ENCODE assay signal across 9 mouse cellular contexts in the genomic region with DNA sequence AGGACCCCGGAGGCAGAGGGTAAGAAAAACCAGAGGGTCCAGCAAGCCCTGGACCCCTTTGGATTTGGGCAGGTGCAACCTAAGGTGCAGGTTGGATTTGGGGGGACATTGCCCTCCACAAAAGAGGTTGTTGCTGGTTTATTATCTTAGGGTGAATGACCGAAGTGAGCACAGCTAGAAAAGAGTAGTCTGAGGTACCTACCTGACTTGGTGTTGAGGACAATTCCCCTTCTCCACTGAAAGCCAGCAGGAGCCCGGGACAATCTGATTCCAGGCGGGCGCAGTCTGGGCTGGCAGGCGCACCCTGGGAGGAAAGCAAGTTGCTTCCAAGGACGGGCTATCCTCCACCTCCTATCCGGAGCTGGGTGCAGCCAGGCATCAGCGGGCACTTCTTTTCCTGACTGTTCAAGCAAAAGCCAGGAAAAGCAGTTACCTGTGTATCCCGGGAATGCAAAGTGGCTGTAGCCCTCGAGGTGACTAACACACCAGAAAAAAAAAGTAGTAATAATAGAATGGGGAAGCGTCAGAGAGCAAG. TPM values are rescaled to one million over a fixed set of nuclear protein-coding genes. Genes with fewer than 3 reads are reported as not detected.
DNase-seq lines count a peak whose midpoint lies in the region; ATAC-seq and TF ChIP-seq lines count a peak whose summit lies in the region.
"Had no signal": no experiment of that assay in that cellular context is flagged by ENCODE, and none has a peak within 500 bp of the region (broad histone marks: within the 10 kb centered on the region; RNA-seq: fewer than 3 reads in every experiment).

A gene (minus strand): TSS at position 485 of the 535 bp plus-strand sequence.

- H3K36me3 ChIP-seq in forebrain, embryonic 13.5 days (ENCODE audit: poor library complexity, severe bottlenecking) = no peaks in the 10 kb centered on the region
- H3K36me3 ChIP-seq in limb, embryonic 12.5 days = no peaks in the 10 kb centered on the region

- peak within 1 kb of the TSS; percentile 11; the same call in 1 of the 2 replicates for H3K4me3 ChIP-seq in left cerebral cortex, adult 2 months
- peak within 1 kb of the TSS; percentile 52 for H3K4me3 ChIP-seq in forebrain, embryonic 13.5 days
- H3K4me3 ChIP-seq in limb, embryonic 12.5 days (replicated peaks) = peak within 1 kb of the TSS; percentile 56
- peak within 1 kb of the TSS; percentile 5; the same call in 1 of the 2 replicates for H3K4me3 ChIP-seq in olfactory bulb, adult 2 months (ENCODE audit: insufficient read depth, low read depth, low read length)

- WGBS in forebrain, embryonic 13.5 days = 1% methylated on average over 12 of the region's 12 CpGs
- 2% methylated on average over 12 of the region's 12 CpGs for WGBS in limb, embryonic 12.5 days
- WGBS in olfactory bulb, adult 2 months = 7% methylated on average over 12 of the region's 12 CpGs

- ATAC-seq in forebrain, embryonic 13.5 days = no peak
- ATAC-seq in limb, embryonic 12.5 days (ENCODE audit: insufficient number of reproducible peaks, insufficient read depth, low FRiP score, low TSS enrichment, low read depth) = no peak
- ATAC-seq in granulocyte monocyte progenitor cell, adult 5-6 weeks (replicated peaks; ENCODE audit: poor library complexity, severe bottlenecking) = no peak

- no peak within 1 kb of the TSS for H3K27ac ChIP-seq in left cerebral cortex, adult 2 months
- H3K27ac ChIP-seq in forebrain, embryonic 13.5 days = no peak within 1 kb of the TSS
- no peak within 1 kb of the TSS for H3K27ac ChIP-seq in limb, embryonic 12.5 days
- H3K27ac ChIP-seq in olfactory bulb, adult 2 months (ENCODE audit: insufficient read depth, low read depth, low read length) = no peak within 1 kb of the TSS
- H3K27ac ChIP-seq: macrophage had no signal

- no peaks in the 10 kb centered on the region for H3K9me3 ChIP-seq in forebrain, embryonic 13.5 days (replicated peaks)
- no peaks in the 10 kb centered on the region for H3K9me3 ChIP-seq in limb, embryonic 12.5 days

- intact Hi-C loops in left cerebral cortex, adult 2 months (cut with DNase I) = no loop called here
- intact Hi-C loops in left cerebral cortex, postnatal 10 days (cut with DNase I) = no loop called here
- intact Hi-C loops in gastrocnemius, postnatal 36 days (cut with DNase I) = no loop called here

- peaks cover 50% of the 10 kb centered on the region for H3K27me3 ChIP-seq in forebrain, embryonic 13.5 days
- H3K27me3 ChIP-seq in limb, embryonic 12.5 days = peaks cover 52% of the 10 kb centered on the region

- no peak for TF ChIP-seq POLR2A in olfactory bulb, adult 2 months (IDR thresholded peaks at IDR 0.05; ENCODE audit: insufficient read depth, low read depth, low read length)

- peak within 1 kb of the TSS; percentile 95 for H3K4me2 ChIP-seq in forebrain, embryonic 13.5 days
- peak within 1 kb of the TSS; percentile 94 for H3K4me2 ChIP-seq in limb, embryonic 12.5 days

- peak within 1 kb of the TSS; percentile 43 for H3K9ac ChIP-seq in forebrain, embryonic 13.5 days
- peak within 1 kb of the TSS; percentile 57 for H3K9ac ChIP-seq in limb, embryonic 12.5 days (replicated peaks)

- peaks cover 11% of the 10 kb centered on the region for H3K4me1 ChIP-seq in forebrain, embryonic 13.5 days
- H3K4me1 ChIP-seq in limb, embryonic 12.5 days (replicated peaks) = peaks cover 8% of the 10 kb centered on the region
- H3K4me1 ChIP-seq in olfactory bulb, adult 2 months (ENCODE audit: control insufficient read depth, insufficient read depth, low read length) = peaks cover 8% of the 10 kb centered on the region

- TF ChIP-seq CTCF in left cerebral cortex, adult 2 months (IDR thresholded peaks at IDR 0.05) = no peak
- TF ChIP-seq CTCF in olfactory bulb, adult 2 months (IDR thresholded peaks at IDR 0.05; ENCODE audit: insufficient read depth, low read depth, low read length) = no peak

- DNase-seq in left cerebral cortex, adult 2 months (ENCODE audit: extremely low spot score in 1 of 2, low spot score in 2 of 2) = no peak
- no peak for DNase-seq in left cerebral cortex, postnatal 10 days (ENCODE audit: extremely low spot score in 1 of 2, low spot score in 2 of 2)
- no peak for DNase-seq in gastrocnemius, postnatal 36 days
- DNase-seq in c-Kit-positive CD71-positive TER-119-positive erythroid progenitor cells, embryonic 14.5 days (ENCODE audit: low spot score) = no peak

RNA-seq across cellular contexts. Expression of the gene that starts here (rescaled TPM):
- under 1 TPM in 1 of 2 experiments, not detected in 1; 0.37 TPM for total RNA-seq in left cerebral cortex, adult 2 months (2021)
- under 1 TPM in 1 of 2 experiments, not detected in 1; 0.30 TPM for total RNA-seq in left cerebral cortex, postnatal 10 days (2021)
- polyA plus RNA-seq in forebrain, embryonic 13.5 days (2015; fragmentation: Nextera tagmentation; extraction: Ambion mirVana) = 1.8 and 2.0 TPM in 2 replicates
- 0.08 and 0.19 TPM in 2 replicates for polyA plus RNA-seq in limb, embryonic 12.5 days (2016; fragmentation: Nextera tagmentation; extraction: Ambion mirVana)
- polyA plus RNA-seq in olfactory bulb, adult 2 months (2012; ENCODE audit: insufficient read depth, insufficient read length, low replicate concordance, missing spikeins) = not detected in 2 replicates
- under 1 TPM; 0.52 to 0.64 TPM for total RNA-seq in gastrocnemius, postnatal 36 days (2021)
- not detected in 2 replicates for total RNA-seq in granulocyte monocyte progenitor cell, adult 5-6 weeks (2014; fragmentation: Nextera tagmentation)
- total RNA-seq in granulocyte monocyte progenitor cell, adult 5-6 weeks (2017) = not detected in 2 replicates
- polyA plus RNA-seq: macrophage had no signal

Comparison
In these comparisons a context has a peak if more than half of its experiments do, and no peak if none do; other contexts are left out.
1. H3K4me3 ChIP-seq: peak in every context shown above with its lines; median percentile 56 in limb, embryonic 12.5 days; 52 in forebrain, embryonic 13.5 days; 11 in left cerebral cortex, adult 2 months; 5 in olfactory bulb, adult 2 months.